Mouse (Mus musculus): ENCODE results near the gene Igfbp5. TPM values are rescaled to one million over a fixed set of nuclear protein-coding genes. Genes with fewer than 3 reads are reported as not detected.

Gene Igfbp5
- 0.23 TPM in 1 of 2 replicates, not detected in the other for total RNA-seq (2017)

- no peak for ATAC-seq (ENCODE audit: extremely low read depth, insufficient number of reproducible peaks, low FRiP score, poor library complexity, severe bottlenecking)
Observed at GRCm38 (mm10) chr1:72874287-72875211, at the start of gene Igfbp5. Gene Igfbp5, minus strand, starts transcription at chr1:72874884.

- ATAC-seq (ENCODE audit: extremely low read depth, insufficient number of reproducible peaks, low FRiP score, poor library complexity, severe bottlenecking), result no peak
Observed at GRCm38 (mm10) chr1:72914815-72915214, 40.1 kb upstream of the Igfbp5 start.

DNA sequence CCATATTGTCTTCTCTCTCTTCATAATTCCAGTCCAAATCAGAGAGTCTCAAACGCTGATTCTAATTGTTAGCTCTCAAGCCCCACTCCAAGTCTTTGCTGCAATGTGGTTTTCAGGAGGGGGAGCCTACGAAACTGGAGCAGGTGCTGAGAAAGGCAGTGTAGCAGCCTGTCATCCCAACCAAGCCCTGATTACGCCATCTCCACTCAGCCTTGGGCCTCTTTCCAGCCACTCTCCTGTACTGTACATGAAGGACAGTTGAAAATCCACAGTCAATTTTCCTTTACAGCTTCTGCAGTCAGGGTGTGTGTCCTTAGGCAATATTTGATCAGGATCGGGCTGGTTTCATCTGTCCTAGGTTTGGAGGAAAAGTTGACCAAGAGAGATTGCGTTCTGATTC, 38.4 kb upstream of the Igfbp5 start:
- no peak for ATAC-seq (ENCODE audit: extremely low read depth, insufficient number of reproducible peaks, low FRiP score, poor library complexity, severe bottlenecking)

DNA sequence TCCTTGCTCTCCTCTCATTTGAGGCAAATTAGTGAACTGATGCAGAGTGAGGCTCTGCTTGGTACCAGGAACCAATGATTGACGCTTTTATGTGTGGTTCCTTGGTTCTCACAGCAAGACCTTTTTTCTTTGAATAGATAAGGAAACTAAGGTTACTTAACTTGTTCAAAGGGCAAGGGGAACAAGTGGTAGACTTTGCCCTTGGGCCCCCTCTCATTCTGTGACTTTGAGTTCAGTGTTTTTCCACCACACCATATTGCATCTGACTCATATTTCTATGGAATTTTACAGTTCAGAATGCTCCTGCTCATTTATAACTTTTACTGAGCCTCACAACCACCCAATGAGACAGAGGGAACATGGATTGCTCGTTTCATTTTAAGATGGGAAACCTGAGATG, 21.1 kb upstream of the Igfbp5 start:
- no peak for ATAC-seq (ENCODE audit: extremely low read depth, insufficient number of reproducible peaks, low FRiP score, poor library complexity, severe bottlenecking)

- ATAC-seq (ENCODE audit: extremely low read depth, insufficient number of reproducible peaks, low FRiP score, poor library complexity, severe bottlenecking), result no peak
Observed at GRCm38 (mm10) chr1:72887910-72888309, 13.2 kb upstream of the Igfbp5 start.

DNA sequence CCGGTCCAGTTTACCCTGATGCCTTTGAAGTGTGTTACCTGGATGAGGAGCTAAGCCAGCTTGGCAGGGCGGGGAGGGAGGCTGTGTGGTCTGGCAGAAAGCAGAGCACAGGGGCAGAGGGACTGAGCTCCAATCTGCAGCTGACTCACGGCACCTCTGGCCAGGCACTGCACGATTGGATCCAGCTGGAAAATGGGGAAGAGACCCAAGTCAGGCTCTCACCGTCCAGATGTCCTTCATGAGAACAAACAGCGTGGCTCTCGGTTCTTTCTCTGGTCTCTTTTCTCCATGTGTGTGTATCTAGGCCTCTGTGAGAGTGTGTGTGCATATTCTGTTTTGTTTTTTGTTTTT, 11.1 kb upstream of the Igfbp5 start:
- no peak for ATAC-seq (ENCODE audit: extremely low read depth, insufficient number of reproducible peaks, low FRiP score, poor library complexity, severe bottlenecking)

DNA sequence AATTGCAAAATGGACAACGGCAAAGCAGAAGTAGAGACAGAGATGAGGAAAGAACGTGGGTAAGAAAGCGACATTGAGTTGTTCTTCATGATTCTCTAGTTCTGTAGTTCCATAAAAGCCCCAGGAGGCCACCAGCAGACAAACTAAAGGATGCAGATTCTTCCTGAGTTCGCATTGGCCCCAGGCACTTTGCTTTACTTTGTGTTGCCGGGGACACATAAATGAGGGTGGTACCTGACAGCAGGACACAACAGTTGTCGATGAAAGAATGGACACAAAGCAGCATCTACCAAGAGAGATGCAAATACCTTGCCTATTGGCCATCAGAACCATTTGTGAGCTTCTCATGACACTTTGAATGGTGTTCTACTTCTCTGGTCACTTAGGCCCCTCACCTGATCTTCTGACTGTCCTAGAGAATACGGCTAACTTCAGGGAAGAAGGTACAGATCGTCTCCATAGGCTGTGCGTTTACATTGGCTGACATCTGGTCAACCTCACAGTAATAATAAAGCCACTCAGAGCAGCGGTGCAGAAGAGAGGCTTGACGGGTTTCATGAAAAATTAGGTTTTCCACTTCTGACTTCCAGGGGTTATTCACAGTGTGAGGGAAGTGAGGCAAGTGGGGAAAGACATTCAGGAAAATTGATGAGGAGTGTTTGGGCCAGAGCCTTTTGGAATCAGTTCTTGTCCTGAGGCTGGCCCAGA, 10.6 kb upstream of the Igfbp5 start:
- ATAC-seq (ENCODE audit: extremely low read depth, insufficient number of reproducible peaks, low FRiP score, poor library complexity, severe bottlenecking), result no peak

DNA sequence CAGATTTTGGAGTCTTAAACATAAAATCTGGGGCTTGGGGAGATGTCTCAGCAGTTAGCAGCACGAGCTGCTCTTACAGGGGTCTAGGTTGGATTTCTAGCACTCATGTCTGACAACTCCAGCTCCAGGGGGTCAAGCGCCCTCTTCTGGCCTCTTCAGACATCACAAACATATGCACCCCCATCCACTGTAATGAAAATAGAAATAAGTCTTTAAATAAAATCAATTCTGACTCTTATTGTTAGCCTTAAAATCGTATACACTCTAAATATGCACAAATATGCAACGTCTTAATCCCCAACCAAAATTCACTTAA, 4.6 kb upstream of the Igfbp5 start:
- ATAC-seq (ENCODE audit: extremely low read depth, insufficient number of reproducible peaks, low FRiP score, poor library complexity, severe bottlenecking), result no peak

DNA sequence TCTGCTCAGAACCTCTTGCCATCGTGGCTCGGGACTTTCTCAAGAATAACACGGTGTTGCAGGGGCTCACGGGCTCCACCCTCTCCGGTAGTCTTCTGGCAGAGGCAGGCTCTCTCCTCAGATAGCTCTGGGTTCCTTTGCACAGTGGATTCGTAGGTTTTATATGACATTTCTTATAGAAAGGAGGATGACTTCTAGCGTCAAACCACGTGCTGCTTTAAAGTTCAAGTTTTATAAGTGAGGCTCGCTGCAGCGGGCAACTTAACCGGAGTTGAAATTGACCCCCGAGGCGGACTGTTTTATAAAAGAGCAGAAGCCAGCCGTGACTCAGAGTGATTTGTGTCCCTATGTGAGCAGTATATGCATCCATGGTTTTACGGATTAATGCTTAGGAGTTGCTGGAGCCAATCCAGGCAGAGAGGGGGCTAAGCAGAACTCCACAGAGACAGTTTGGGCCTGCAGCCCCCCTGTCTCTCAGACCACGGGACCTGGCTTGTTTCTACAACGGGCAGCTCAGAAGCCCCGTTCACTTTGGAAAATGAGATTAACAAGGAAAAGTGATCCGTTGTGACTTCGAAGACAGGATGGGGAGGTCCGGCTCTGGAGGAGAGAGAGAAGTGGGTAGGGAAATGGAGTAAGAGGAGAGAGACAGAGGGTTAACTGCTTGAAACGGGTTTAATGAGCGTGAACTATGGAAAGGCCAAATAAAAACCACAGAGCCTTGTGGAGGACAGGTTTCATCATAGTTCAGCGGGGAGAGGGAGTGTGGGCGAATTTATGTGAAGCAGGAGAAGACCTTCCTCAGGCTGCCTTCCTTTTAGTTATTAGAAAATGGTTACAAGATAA, 4.0 kb upstream of the Igfbp5 start:
- ATAC-seq (ENCODE audit: extremely low read depth, insufficient number of reproducible peaks, low FRiP score, poor library complexity, severe bottlenecking), result no peak

GRCm38 (mm10) chr1:72877892-72878291, 3.2 kb upstream of the Igfbp5 start:
- no peak for ATAC-seq (ENCODE audit: extremely low read depth, insufficient number of reproducible peaks, low FRiP score, poor library complexity, severe bottlenecking)

DNA sequence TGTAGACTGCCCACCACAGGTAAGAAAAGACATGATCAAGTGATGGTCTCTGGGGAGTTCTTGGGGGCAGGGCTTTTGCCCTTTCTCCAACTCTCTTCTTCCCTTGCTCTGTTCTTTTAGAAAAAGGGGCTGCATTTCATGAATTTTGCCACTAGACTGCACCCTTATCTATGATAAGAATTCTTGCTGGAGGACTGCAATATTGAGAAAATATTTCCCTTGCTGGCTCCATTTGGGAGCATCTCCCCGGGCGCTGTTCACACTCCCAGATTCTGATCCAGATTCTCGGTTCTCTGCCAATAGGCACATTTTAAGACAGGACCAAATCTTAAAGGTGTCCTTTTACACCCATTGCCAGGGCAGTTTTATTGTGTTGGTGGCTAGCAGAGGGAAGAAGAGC, 1.4 kb upstream of the Igfbp5 start:
- ATAC-seq (ENCODE audit: extremely low read depth, insufficient number of reproducible peaks, low FRiP score, poor library complexity, severe bottlenecking), result no peak

DNA sequence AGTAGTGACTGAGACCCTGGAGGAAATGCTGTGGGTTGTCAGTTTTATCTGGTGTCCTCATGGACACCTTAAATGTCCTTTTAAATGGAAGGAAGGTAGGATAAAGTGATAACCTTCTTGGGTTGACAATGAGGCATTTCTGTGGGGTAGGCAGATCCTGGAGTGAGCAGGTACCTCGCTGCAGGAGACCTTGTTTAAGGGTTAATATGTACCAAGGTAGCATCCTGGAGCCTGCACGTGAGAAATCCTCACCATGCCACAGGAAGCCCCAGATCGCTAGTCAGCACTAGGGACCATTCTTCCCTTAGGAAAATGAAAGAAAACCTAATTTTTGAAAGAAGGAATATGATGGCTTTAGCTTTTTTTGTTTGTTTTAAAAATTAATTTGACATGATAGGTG, 1.0 kb upstream of the Igfbp5 start:
- ATAC-seq (ENCODE audit: extremely low read depth, insufficient number of reproducible peaks, low FRiP score, poor library complexity, severe bottlenecking), result no peak

DNA sequence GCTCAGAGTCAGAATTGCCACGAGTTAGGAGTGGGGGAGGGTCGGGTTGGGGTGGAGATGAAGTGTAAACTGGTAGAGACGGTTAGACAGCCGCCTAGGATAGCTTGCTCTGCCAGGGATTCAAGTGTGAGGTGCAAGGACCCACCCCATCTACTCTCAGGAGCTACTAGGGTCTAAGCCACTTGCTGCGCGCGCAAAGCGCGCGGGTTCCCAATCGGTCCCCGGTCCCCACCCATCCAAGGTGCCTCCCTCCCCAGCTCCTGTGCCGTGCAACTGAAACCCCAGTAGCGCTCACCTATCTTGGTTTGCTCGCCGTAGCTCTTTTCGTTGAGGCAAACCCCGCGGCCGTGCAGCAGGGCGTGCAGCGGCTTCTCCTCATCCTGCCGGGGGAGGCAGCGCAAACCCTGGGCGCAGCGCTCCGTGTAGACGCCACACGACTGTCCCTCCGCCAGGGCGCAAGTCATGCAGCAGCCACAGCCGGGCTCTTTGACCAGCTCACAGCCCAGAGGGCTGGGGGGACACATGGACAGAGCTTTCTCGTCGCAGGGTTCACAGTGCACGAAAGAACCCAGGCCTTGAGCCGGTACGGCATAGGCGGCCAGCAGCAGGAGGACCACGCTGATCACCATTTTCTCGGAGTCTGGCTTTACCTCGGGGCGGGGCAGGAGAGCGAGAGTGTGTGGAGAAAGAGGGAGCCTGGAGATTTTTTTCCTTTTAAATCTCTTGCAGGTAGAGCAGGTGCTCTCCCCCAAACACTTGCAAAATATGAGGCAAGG, 985 bp downstream of the Igfbp5 start:
- ATAC-seq (ENCODE audit: extremely low read depth, insufficient number of reproducible peaks, low FRiP score, poor library complexity, severe bottlenecking), result no peak

- no peak for ATAC-seq (ENCODE audit: extremely low read depth, insufficient number of reproducible peaks, low FRiP score, poor library complexity, severe bottlenecking)
Observed at GRCm38 (mm10) chr1:72873078-72873477, 1.6 kb downstream of the Igfbp5 start.

DNA sequence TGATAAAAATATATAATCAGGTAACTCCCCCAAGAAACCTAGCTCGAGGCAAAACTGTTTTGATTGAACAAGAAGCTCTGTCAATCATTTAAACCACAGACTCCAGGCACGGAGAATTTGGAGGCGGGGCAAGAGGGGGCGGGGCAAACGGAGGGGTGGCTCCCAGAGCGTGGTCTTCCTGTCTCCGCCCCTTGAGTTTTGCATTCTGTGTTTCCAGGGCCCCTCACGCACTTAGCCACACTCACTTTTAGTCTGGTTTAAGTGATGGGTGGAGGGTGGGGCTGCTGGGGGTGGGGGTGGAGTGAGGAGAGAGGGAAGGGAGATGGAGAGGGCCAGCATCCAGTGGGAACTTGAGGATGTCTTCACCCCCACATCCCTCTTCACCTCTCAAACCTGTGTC, 2.2 kb downstream of the Igfbp5 start:
- no peak for ATAC-seq (ENCODE audit: extremely low read depth, insufficient number of reproducible peaks, low FRiP score, poor library complexity, severe bottlenecking)

DNA sequence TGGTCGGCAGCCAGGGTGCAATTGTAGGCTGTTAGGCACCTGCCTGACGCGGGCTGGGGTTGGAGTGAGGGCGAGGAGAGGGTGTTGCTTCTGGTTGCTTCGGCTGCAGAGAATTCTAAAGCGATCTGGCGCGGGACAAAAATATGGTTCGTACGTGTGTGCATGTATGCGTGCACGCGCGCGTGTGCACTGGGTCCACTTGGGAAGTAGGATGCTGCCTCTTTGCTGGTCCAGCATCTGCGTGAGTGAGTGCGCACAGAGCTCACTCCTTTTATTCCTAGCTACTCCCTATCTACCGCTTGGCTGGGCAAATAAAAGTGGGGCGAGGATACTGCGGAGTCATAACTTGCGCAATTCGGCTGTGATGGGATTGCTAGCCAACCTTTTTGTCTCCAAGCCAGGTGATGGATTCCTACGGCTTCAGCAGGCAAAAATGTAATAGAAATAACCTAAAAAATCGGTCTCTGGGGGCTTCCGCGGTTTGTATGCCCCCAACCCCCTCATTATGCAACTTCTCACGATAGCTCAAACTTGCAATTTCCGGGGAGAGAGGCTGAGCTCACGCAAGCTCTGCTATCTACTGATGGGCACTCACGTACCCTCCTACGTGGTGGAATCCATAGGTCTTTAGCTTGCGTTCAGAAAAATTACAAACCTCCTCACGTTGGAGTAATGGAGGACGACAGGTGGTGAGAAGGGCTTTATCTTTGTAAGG, 2.8 kb downstream of the Igfbp5 start:
- ATAC-seq (ENCODE audit: extremely low read depth, insufficient number of reproducible peaks, low FRiP score, poor library complexity, severe bottlenecking), result no peak

GRCm38 (mm10) chr1:72871337-72871696, 3.4 kb downstream of the Igfbp5 start:
- ATAC-seq (ENCODE audit: extremely low read depth, insufficient number of reproducible peaks, low FRiP score, poor library complexity, severe bottlenecking), result no peak

- ATAC-seq (ENCODE audit: extremely low read depth, insufficient number of reproducible peaks, low FRiP score, poor library complexity, severe bottlenecking), result no peak
Observed at GRCm38 (mm10) chr1:72870615-72871336, 3.9 kb downstream of the Igfbp5 start.

Data from neutrophil, adult 5-6 weeks (primary cell).